Mouse (Mus musculus) embryonic facial prominence, embryonic 11.5 days (tissue): ENCODE results near the gene 1700021F07Rik. TPM values are rescaled to one million over a fixed set of nuclear protein-coding genes. Genes with fewer than 3 reads are reported as not detected.

Source experiments
- ATAC-seq: fragments of 200-750 bp; cut with Nextera tagmentation; replicated peaks from 2 replicates; pipeline ENCODE4 v1.8.0; 2017; ENCODE audit warnings: low read depth; ENCODE audit not compliant: insufficient number of reproducible peaks, low FRiP score, low TSS enrichment
- DNase-seq: peaks from one replicate; pipeline ENCODE4 v3.0.0-alpha.2; 2015; ENCODE audit warnings: low spot score
- H3K27ac ChIP-seq: fragments of 300-500 bp; sonication (generic); replicated peaks from 2 replicates; pipeline ENCODE4 v1.5.1; 2014; ENCODE audit warnings: mild to moderate bottlenecking, low read depth, low read length, control low read depth
- H3K27me3 ChIP-seq: fragments of 300-500 bp; sonication (generic); 2 replicates; pipeline ENCODE4 v1.6.1; 2014; ENCODE audit warnings: mild to moderate bottlenecking, low read length, moderate library complexity, mixed read lengths; ENCODE audit not compliant: control insufficient read depth, insufficient read depth
- H3K36me3 ChIP-seq: fragments of 300-500 bp; sonication (generic); replicated peaks from 2 replicates; pipeline ENCODE4 v1.6.1; 2014; ENCODE audit warnings: low read depth, mild to moderate bottlenecking, low read length, moderate library complexity, mixed read lengths; ENCODE audit not compliant: control insufficient read depth, insufficient read depth
- H3K4me1 ChIP-seq: fragments of 300-500 bp; sonication (generic); 2 replicates; pipeline ENCODE4 v1.6.1; 2014; ENCODE audit warnings: low read length, mixed read lengths; ENCODE audit not compliant: control insufficient read depth, insufficient read depth
- H3K4me2 ChIP-seq: fragments of 300-500 bp; sonication (generic); 2 replicates; pipeline ENCODE4 v1.6.1; 2014; ENCODE audit warnings: low read depth, mild to moderate bottlenecking, control low read depth, low read length, moderate library complexity
- H3K4me3 ChIP-seq: fragments of 300-500 bp; sonication (generic); 2 replicates; pipeline ENCODE4 v1.5.1; 2014; ENCODE audit warnings: low read depth, low read length, control low read depth
- H3K9ac ChIP-seq: fragments of 300-500 bp; sonication (generic); replicated peaks from 2 replicates; pipeline ENCODE4 v1.6.1; 2014; ENCODE audit warnings: mild to moderate bottlenecking, control low read depth, low read length
- H3K9me3 ChIP-seq: fragments of 300-500 bp; sonication (generic); replicated peaks from 2 replicates; pipeline ENCODE4 v1.6.1; 2016; ENCODE audit warnings: mild to moderate bottlenecking, low read length, inconsistent platforms, mixed read lengths; ENCODE audit not compliant: control insufficient read depth
- WGBS: fragments of 180-500 bp; shearing (Covaris S2); extraction: QIAGEN DNeasy Blood & Tissue Kit; methylation state at CpG from one replicate; pipeline ENCODE4 v1.1.7; 2014; 5-methylcytosine and 5-hydroxymethylcytosine counted together
- polyA plus RNA-seq: library from polyadenylated mRNA; unstranded; fragments of >200 nt; fragmentation: Nextera tagmentation; extraction: Ambion mirVana; gene quantifications from 2 replicates; pipeline ENCODE4 v1.2.1, GENCODE M21; 2014

The 1700021F07Rik gene
- not detected in 2 replicates for polyA plus RNA-seq

DNA sequence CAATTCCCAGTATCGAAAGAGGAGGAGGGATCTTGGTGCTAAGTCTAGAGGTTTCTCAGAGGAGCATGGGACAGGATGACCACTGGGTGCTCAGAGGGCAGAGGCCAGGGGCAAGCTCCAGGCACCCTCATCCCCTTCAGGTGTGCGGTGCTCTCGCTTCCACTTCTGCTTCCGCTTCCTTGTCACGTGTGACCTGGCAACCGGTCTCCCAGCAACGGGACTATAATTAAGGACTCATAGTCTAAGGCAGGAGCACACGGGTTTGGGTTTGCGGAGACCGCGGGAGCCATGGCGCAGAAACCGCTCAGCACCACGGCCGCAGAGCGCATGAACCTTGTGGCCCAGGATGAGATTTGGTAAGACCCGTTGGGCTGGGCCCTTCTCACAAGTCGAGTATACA lies at the start of gene 1700021F07Rik:
Gene 1700021F07Rik, plus strand, starts transcription at position 211 of the 400 bp plus-strand sequence.
- ATAC-seq (no peak), DNase-seq (no peak)
- Histone ChIP-seq H3K9me3 (no peaks in the 10 kb centered on the region), H3K4me1 (no peaks in the 10 kb centered on the region), H3K4me2 (no peak within 1 kb of the TSS), H3K4me3 (no peak within 1 kb of the TSS), H3K9ac (no peak within 1 kb of the TSS), H3K36me3 (no peaks in the 10 kb centered on the region), H3K27ac (no peak within 1 kb of the TSS), H3K27me3 (no peaks in the 10 kb centered on the region)
- 92% methylated on average over 18 of the region's 18 CpGs for WGBS

GRCm38 (mm10) chr2:173473233-173473632 lies 49.2 kb upstream of the 1700021F07Rik start:
- no peak overlapping the region for H3K27ac ChIP-seq
- DNase-seq (no peak), ATAC-seq (no peak)
- no peak overlapping the region for H3K9ac ChIP-seq
- H3K27me3 ChIP-seq: no peaks in the 10 kb centered on the region
- H3K4me1 ChIP-seq: no peaks in the 10 kb centered on the region
- no peak overlapping the region for H3K4me2 ChIP-seq
- 66% methylated on average over 11 of the region's 11 CpGs for WGBS
- H3K36me3 ChIP-seq: no peaks in the 10 kb centered on the region
- no peak overlapping the region for H3K4me3 ChIP-seq
- no peaks in the 10 kb centered on the region for H3K9me3 ChIP-seq

DNA sequence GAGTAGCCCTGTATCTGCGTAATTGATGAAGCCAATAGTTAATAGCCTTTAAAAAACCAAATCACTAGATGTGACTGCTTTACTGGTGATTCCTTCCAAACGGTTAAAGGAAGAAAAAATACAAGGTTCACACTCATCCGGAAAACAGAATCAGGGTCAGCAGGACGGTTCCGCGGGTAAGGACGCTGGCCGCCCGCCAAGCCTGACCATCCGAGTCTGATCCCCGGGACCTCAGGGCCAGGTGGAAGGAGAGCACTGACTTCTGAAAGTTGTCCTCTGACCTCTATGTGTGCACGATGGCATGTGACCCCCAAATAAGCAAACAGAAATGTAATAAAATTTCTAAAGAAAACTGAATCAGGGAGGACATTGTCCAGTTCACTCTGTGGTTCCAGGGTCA lies 43.3 kb upstream of the 1700021F07Rik start:
- H3K27ac ChIP-seq: no peak overlapping the region
- H3K9ac ChIP-seq: no peak overlapping the region
- ATAC-seq (no peak), DNase-seq (no peak)
- WGBS: 89% methylated on average over 12 of the region's 12 CpGs
- H3K4me2 ChIP-seq: no peak overlapping the region
- no peak overlapping the region for H3K4me3 ChIP-seq
- H3K9me3 ChIP-seq: no peaks in the 10 kb centered on the region
- no peaks in the 10 kb centered on the region for H3K27me3 ChIP-seq
- no peaks in the 10 kb centered on the region for H3K4me1 ChIP-seq
- no peaks in the 10 kb centered on the region for H3K36me3 ChIP-seq

- Histone ChIP-seq H3K4me1 (no peaks in the 10 kb centered on the region), H3K27me3 (no peaks in the 10 kb centered on the region), H3K4me3 (no peak overlapping the region), H3K4me2 (no peak overlapping the region), H3K9me3 (no peaks in the 10 kb centered on the region), H3K9ac (no peak overlapping the region), H3K27ac (no peak overlapping the region), H3K36me3 (no peaks in the 10 kb centered on the region)
- 91% methylated on average over 4 of the region's 4 CpGs for WGBS
- DNase-seq (no peak), ATAC-seq (no peak)
Observed at GRCm38 (mm10) chr2:173484486-173484885, 37.9 kb upstream of the 1700021F07Rik start.

GRCm38 (mm10) chr2:173499612-173500011 lies 22.8 kb upstream of the 1700021F07Rik start:
- Histone ChIP-seq H3K9ac (no peak overlapping the region), H3K4me1 (no peaks in the 10 kb centered on the region), H3K36me3 (no peaks in the 10 kb centered on the region), H3K27me3 (no peaks in the 10 kb centered on the region), H3K9me3 (no peaks in the 10 kb centered on the region), H3K4me3 (no peak overlapping the region), H3K4me2 (no peak overlapping the region), H3K27ac (no peak overlapping the region)
- ATAC-seq: no peak
- DNase-seq: no peak
- 90% methylated on average over 2 of the region's 2 CpGs for WGBS

DNA sequence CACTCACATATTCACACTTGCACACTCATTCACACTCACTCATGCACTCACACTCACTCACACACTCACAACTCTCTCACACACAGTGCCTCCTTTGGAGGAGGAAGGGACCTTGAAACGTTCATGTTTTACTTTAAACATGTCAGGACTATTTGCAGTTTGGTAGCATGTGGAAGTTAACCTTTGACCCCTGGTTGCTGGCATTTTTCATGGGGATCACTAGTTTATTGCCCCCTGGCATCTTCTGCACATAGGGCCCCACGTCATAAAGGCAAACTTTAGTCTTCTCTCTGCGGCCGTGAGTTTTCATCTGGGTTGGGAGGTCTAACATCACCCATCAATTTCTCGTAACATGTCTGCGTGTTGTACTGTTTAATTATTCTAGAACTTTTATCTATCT lies 8.4 kb upstream of the 1700021F07Rik start:
- Histone ChIP-seq H3K27ac (no peak overlapping the region), H3K27me3 (no peaks in the 10 kb centered on the region), H3K4me2 (no peak overlapping the region), H3K4me3 (no peak overlapping the region), H3K4me1 (no peaks in the 10 kb centered on the region), H3K9ac (no peak overlapping the region), H3K36me3 (no peaks in the 10 kb centered on the region), H3K9me3 (no peaks in the 10 kb centered on the region)
- ATAC-seq (no peak), DNase-seq (no peak)
- WGBS: 80% methylated on average over 6 of the region's 6 CpGs

DNA sequence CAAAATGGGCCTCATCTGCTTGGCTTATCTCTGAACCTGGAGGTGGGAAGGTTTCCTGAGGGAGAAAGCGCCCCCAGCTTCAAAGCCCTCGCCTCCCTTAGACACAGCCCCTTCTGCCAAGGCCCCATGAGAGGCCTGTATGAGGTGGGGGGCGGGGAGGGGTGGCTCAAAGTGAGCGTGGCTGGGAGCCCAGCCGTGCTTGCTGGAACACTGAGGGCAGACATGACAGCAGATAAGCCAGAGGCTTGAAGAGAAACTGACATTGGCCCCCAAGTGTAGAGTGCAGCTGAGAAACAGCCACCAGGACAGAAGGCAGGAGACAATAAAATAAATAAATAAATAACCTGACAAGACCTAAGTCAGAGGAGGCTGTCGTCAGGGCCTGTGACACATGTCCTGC lies 7.2 kb upstream of the 1700021F07Rik start:
- no peaks in the 10 kb centered on the region for H3K4me1 ChIP-seq
- ATAC-seq (no peak), DNase-seq (no peak)
- H3K27me3 ChIP-seq: no peaks in the 10 kb centered on the region
- 62% methylated on average over 6 of the region's 6 CpGs for WGBS
- no peak overlapping the region for H3K4me2 ChIP-seq
- no peak overlapping the region for H3K4me3 ChIP-seq
- no peaks in the 10 kb centered on the region for H3K36me3 ChIP-seq
- no peak overlapping the region for H3K9ac ChIP-seq
- no peaks in the 10 kb centered on the region for H3K9me3 ChIP-seq
- no peak overlapping the region for H3K27ac ChIP-seq

- Histone ChIP-seq H3K9ac (no peak overlapping the region), H3K9me3 (no peaks in the 10 kb centered on the region), H3K27me3 (no peaks in the 10 kb centered on the region), H3K4me2 (no peak overlapping the region), H3K4me1 (no peaks in the 10 kb centered on the region), H3K27ac (no peak overlapping the region), H3K36me3 (no peaks in the 10 kb centered on the region), H3K4me3 (no peak overlapping the region)
- 84% methylated on average over 25 of the region's 25 CpGs for WGBS
- ATAC-seq (no peak), DNase-seq (no peak)
Observed at GRCm38 (mm10) chr2:173516150-173516855, 6.1 kb upstream of the 1700021F07Rik start.
